Mouse (Mus musculus): ENCODE data around the gene Pet100. TPM values are rescaled to one million over a fixed set of nuclear protein-coding genes. Genes with fewer than 3 reads are reported as not detected.

Gene Pet100
- polyA plus RNA-seq, 1 experiment from 2014 or later, result 83.6 TPM

DNA sequence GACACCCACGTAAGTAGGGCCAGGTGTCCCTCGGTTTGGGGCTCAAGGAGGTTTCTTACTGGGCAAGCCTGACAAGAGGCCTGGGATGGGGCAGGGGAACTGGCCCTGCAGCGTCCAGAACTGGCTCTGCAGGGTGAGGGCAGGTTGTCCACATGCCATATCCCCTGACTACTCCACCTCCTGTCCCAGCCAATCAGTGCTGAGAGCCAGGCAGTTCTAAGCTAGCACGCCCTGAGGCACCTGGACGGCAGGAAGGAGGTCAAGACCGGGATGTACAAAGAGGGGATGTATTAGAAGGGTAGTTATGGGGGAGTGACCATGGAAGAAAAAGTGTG, 11.6 kb upstream of the Pet100 start:
- no peaks in the 10 kb centered on the region for H3K9me3 ChIP-seq (ENCODE audit: control insufficient read depth, low read length)
- H3K27ac ChIP-seq (ENCODE audit: low read length), result no peak overlapping the region
- H3K4me1 ChIP-seq (replicated peaks; ENCODE audit: control insufficient read depth, insufficient read depth, low read length), result no peaks in the 10 kb centered on the region
- 89% methylated on average over 6 of the region's 6 CpGs for WGBS
- ATAC-seq, result no peak
- H3K36me3 ChIP-seq (ENCODE audit: control insufficient read depth, insufficient read depth), result peaks cover 48% of the 10 kb centered on the region
- no peak overlapping the region for H3K9ac ChIP-seq (replicated peaks; ENCODE audit: low read depth, low read length)
- H3K4me2 ChIP-seq (ENCODE audit: low read length), result no peak overlapping the region
- no peak overlapping the region for H3K4me3 ChIP-seq (replicated peaks; ENCODE audit: low read length)
- no peaks in the 10 kb centered on the region for H3K27me3 ChIP-seq (replicated peaks; ENCODE audit: control insufficient read depth, insufficient read depth, low read length)

GRCm38 (mm10) chr8:3622119-3622518, 771 bp downstream of the Pet100 start:
- Histone ChIP-seq H3K4me3 (replicated peaks; ENCODE audit: low read length) (peak overlapping the region; percentile 55), H3K4me1 (replicated peaks; ENCODE audit: control insufficient read depth, insufficient read depth, low read length) (peaks cover 20% of the 10 kb centered on the region), H3K4me2 (ENCODE audit: low read length) (peak overlapping the region; percentile 86), H3K9me3 (ENCODE audit: control insufficient read depth, low read length) (no peaks in the 10 kb centered on the region), H3K27ac (ENCODE audit: low read length) (no peak overlapping the region), H3K27me3 (replicated peaks; ENCODE audit: control insufficient read depth, insufficient read depth, low read length) (no peaks in the 10 kb centered on the region), H3K9ac (replicated peaks; ENCODE audit: low read depth, low read length) (peak overlapping the region; percentile 70; the same call in 1 of the 2 replicates), H3K36me3 (ENCODE audit: control insufficient read depth, insufficient read depth) (peaks cover 9% of the 10 kb centered on the region)
- no peak for ATAC-seq
- WGBS, result 69% methylated on average over 8 of the region's 8 CpGs

GRCm38 (mm10) chr8:3625445-3625844, 4.1 kb downstream of the Pet100 start, which contains the start of gene Pcp2:
Gene Pcp2 (minus strand): TSS chr8:3625545.
- H3K9me3 ChIP-seq (ENCODE audit: control insufficient read depth, low read length), result no peaks in the 10 kb centered on the region
- H3K4me3 ChIP-seq (replicated peaks; ENCODE audit: low read length), result no peak within 1 kb of the TSS
- H3K4me2 ChIP-seq (ENCODE audit: low read length), result no peak within 1 kb of the TSS
- no peaks in the 10 kb centered on the region; the same call in 1 of the 2 replicates for H3K36me3 ChIP-seq (ENCODE audit: control insufficient read depth, insufficient read depth)
- no peak for ATAC-seq
- H3K27me3 ChIP-seq (replicated peaks; ENCODE audit: control insufficient read depth, insufficient read depth, low read length), result 0 out of 2 replicates have a peak, but pooled peaks cover 2% of the 10 kb centered on the region
- no peak within 1 kb of the TSS for H3K27ac ChIP-seq (ENCODE audit: low read length)
- H3K9ac ChIP-seq (replicated peaks; ENCODE audit: low read depth, low read length), result no peak within 1 kb of the TSS
- WGBS, result 65% methylated on average over 1 of the region's 1 CpGs
- H3K4me1 ChIP-seq (replicated peaks; ENCODE audit: control insufficient read depth, insufficient read depth, low read length), result peaks cover 11% of the 10 kb centered on the region

- Histone ChIP-seq H3K9ac (replicated peaks; ENCODE audit: low read depth, low read length) (no peak overlapping the region), H3K36me3 (ENCODE audit: control insufficient read depth, insufficient read depth) (no peaks in the 10 kb centered on the region; the same call in 1 of the 2 replicates), H3K4me2 (ENCODE audit: low read length) (no peak overlapping the region), H3K4me1 (replicated peaks; ENCODE audit: control insufficient read depth, insufficient read depth, low read length) (peaks cover 12% of the 10 kb centered on the region), H3K4me3 (replicated peaks; ENCODE audit: low read length) (no peak overlapping the region), H3K27me3 (replicated peaks; ENCODE audit: control insufficient read depth, insufficient read depth, low read length) (0 out of 2 replicates have a peak, but pooled peaks cover 2% of the 10 kb centered on the region), H3K27ac (ENCODE audit: low read length) (no peak overlapping the region), H3K9me3 (ENCODE audit: control insufficient read depth, low read length) (no peaks in the 10 kb centered on the region)
- ATAC-seq, result no peak
- 60% methylated on average over 5 of the region's 5 CpGs for WGBS
Measured at GRCm38 (mm10) chr8:3626971-3627370, 5.6 kb downstream of the Pet100 start.

- no peak for ATAC-seq
Measured at GRCm38 (mm10) chr8:3628014-3628413, 6.7 kb downstream of the Pet100 start.

DNA sequence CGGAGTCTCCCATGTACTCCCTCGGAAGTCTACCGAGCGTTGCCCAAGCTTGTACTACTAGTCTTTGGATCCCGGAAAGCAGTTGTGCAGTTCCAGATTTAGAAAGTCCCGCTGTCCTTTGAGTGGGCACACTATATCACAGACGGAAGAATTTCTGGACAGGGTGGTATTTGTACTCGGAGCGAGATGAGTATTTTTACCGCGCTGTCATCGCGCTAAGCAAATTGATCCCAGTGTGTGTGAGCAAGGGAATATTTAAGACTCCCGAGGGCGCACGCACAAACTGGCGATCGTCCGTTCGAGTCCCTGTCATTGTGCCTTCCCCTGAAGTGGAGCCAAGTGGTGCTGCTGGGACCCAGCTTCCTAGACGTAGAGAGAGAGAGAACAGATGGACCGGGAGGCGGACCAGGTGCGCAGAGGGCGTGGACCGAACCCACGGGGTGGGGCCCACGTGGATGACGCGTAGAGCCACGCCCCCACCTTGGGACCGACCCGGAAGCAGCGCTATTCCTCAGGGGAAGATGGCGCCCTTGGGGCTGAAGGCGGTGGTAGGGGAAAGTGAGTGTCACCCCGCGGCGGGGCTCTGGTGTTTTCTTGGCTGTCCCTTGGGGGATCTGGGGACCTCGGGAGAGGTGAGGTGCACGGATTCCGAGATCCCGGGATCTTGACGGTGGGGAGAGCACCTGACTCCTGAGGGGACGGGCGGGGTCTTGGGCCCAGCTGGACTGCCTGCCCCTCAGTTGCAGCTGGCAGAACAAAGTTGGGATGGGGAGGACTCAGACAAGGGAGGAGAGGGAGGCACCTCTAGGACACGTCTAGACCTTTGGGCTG, 9.5 kb downstream of the Pet100 start, which contains the start of gene Stxbp2:
Gene Stxbp2, plus strand, starts transcription at position 309 of the 831 bp plus-strand sequence.
- Histone ChIP-seq H3K9ac (replicated peaks; ENCODE audit: low read depth, low read length) (peak within 1 kb of the TSS; percentile 56), H3K27me3 (replicated peaks; ENCODE audit: control insufficient read depth, insufficient read depth, low read length) (0 out of 2 replicates have a peak, but pooled peaks cover 2% of the 10 kb centered on the region), H3K36me3 (ENCODE audit: control insufficient read depth, insufficient read depth) (no peaks in the 10 kb centered on the region), H3K4me3 (replicated peaks; ENCODE audit: low read length) (peak within 1 kb of the TSS; percentile 54), H3K4me1 (replicated peaks; ENCODE audit: control insufficient read depth, insufficient read depth, low read length) (peaks cover 7% of the 10 kb centered on the region; the same call in 1 of the 2 replicates), H3K4me2 (ENCODE audit: low read length) (peak within 1 kb of the TSS; percentile 63), H3K27ac (ENCODE audit: low read length) (no peak within 1 kb of the TSS), H3K9me3 (ENCODE audit: control insufficient read depth, low read length) (no peaks in the 10 kb centered on the region)
- 5% methylated on average over 47 of the region's 47 CpGs for WGBS
- peak; percentile 87 for ATAC-seq

More at GRCm38 (mm10) chr8:3628014-3628413, 6.7 kb downstream of the Pet100 start:
- Histone ChIP-seq H3K4me1 (replicated peaks; ENCODE audit: control insufficient read depth, insufficient read depth, low read length) (peaks cover 7% of the 10 kb centered on the region; the same call in 1 of the 2 replicates), H3K9ac (replicated peaks; ENCODE audit: low read depth, low read length) (no peak overlapping the region), H3K4me2 (ENCODE audit: low read length) (no peak overlapping the region), H3K4me3 (replicated peaks; ENCODE audit: low read length) (no peak overlapping the region), H3K27me3 (replicated peaks; ENCODE audit: control insufficient read depth, insufficient read depth, low read length) (0 out of 2 replicates have a peak, but pooled peaks cover 2% of the 10 kb centered on the region), H3K27ac (ENCODE audit: low read length) (no peak overlapping the region), H3K36me3 (ENCODE audit: control insufficient read depth, insufficient read depth) (no peaks in the 10 kb centered on the region; the same call in 1 of the 2 replicates), H3K9me3 (ENCODE audit: control insufficient read depth, low read length) (no peaks in the 10 kb centered on the region)
- WGBS, result 30% methylated on average over 5 of the region's 5 CpGs

DNA sequence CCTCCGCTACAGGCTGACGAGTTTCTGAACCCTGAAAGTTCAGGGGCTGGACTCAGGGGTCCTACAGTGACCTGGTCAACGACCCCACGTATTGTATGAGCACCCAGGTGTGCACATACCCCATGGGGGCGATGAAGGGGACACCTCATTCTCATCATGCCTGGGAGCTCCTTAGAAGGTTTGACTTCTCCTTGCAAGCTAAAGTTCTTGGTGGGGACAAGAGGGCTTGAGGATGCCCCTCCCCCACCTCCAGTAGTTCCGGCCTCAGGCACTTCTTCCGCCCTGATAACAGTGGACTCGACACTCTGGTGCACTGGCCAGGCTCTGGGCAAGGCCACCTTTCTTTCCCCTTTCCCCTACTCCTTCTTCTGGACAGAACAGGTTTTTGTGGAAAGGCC, 10.1 kb downstream of the Pet100 start:
- Histone ChIP-seq H3K4me1 (replicated peaks; ENCODE audit: control insufficient read depth, insufficient read depth, low read length) (peaks cover 7% of the 10 kb centered on the region; the same call in 1 of the 2 replicates), H3K4me2 (ENCODE audit: low read length) (peak overlapping the region; percentile 63), H3K4me3 (replicated peaks; ENCODE audit: low read length) (peak overlapping the region; percentile 54), H3K9ac (replicated peaks; ENCODE audit: low read depth, low read length) (peak overlapping the region; percentile 56), H3K9me3 (ENCODE audit: control insufficient read depth, low read length) (no peaks in the 10 kb centered on the region), H3K27ac (ENCODE audit: low read length) (no peak overlapping the region), H3K27me3 (replicated peaks; ENCODE audit: control insufficient read depth, insufficient read depth, low read length) (0 out of 2 replicates have a peak, but pooled peaks cover 2% of the 10 kb centered on the region), H3K36me3 (ENCODE audit: control insufficient read depth, insufficient read depth) (no peaks in the 10 kb centered on the region)
- ATAC-seq, result no peak
- 13% methylated on average over 8 of the region's 8 CpGs for WGBS

- Histone ChIP-seq H3K27me3 (replicated peaks; ENCODE audit: control insufficient read depth, insufficient read depth, low read length) (no peaks in the 10 kb centered on the region), H3K4me1 (replicated peaks; ENCODE audit: control insufficient read depth, insufficient read depth, low read length) (no peaks in the 10 kb centered on the region), H3K36me3 (ENCODE audit: control insufficient read depth, insufficient read depth) (no peaks in the 10 kb centered on the region), H3K9me3 (ENCODE audit: control insufficient read depth, low read length) (no peaks in the 10 kb centered on the region), H3K27ac (ENCODE audit: low read length) (no peak overlapping the region), H3K9ac (replicated peaks; ENCODE audit: low read depth, low read length) (no peak overlapping the region), H3K4me2 (ENCODE audit: low read length) (no peak overlapping the region), H3K4me3 (replicated peaks; ENCODE audit: low read length) (no peak overlapping the region)
- no peak for ATAC-seq
- 29% methylated on average over 5 of the region's 5 CpGs for WGBS
Measured at GRCm38 (mm10) chr8:3645804-3646203, 24.5 kb downstream of the Pet100 start.

DNA sequence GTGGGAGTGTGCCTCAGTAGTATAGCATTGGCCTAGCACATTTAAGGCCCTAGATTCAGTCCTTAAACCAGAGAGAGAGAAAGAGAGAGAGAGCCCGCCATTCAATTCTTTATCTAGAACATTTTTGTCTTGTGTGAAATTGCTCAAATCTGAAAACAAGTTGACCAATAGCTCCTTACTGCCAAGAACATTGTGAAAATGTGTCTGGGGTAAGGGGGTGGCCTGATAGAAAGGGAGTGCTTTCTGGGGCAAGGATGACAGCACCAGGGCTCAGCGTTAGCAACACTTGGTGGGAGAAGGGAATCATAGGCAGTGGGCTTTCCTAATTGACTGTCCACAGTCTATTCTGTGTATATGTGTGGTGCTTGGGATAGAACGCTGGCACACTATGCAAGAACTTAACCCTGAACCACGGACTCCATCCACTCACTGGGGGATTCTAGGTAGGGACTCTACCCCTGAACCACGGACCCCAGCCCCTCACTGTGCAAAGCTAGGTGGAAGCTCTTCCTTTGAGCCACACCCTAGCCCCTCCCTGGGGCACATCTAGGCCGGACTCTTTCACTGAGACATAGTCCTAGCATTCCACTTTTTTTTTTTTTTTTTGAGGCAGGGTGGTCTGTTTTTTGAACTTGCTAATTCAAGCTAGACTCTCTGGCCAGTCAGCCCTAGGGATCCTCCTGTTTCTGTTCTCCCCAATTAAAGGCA, 25.6 kb downstream of the Pet100 start:
- 83% methylated on average over 6 of the region's 6 CpGs for WGBS

More for the DNA sequence above, 25.6 kb downstream of the Pet100 start:
- no peaks in the 10 kb centered on the region for H3K4me1 ChIP-seq (replicated peaks; ENCODE audit: control insufficient read depth, insufficient read depth, low read length)
- H3K4me2 ChIP-seq (ENCODE audit: low read length), result no peak overlapping the region
- no peaks in the 10 kb centered on the region for H3K27me3 ChIP-seq (replicated peaks; ENCODE audit: control insufficient read depth, insufficient read depth, low read length)
- no peak overlapping the region for H3K9ac ChIP-seq (replicated peaks; ENCODE audit: low read depth, low read length)
- ATAC-seq, result no peak
- no peak overlapping the region for H3K27ac ChIP-seq (ENCODE audit: low read length)
- no peaks in the 10 kb centered on the region for H3K9me3 ChIP-seq (ENCODE audit: control insufficient read depth, low read length)
- no peak overlapping the region for H3K4me3 ChIP-seq (replicated peaks; ENCODE audit: low read length)
- no peaks in the 10 kb centered on the region for H3K36me3 ChIP-seq (ENCODE audit: control insufficient read depth, insufficient read depth)

All from forebrain, embryonic 16.5 days (tissue).